Mouse (Mus musculus): ENCODE measurements at regions not wholly inside any gene's neighbourhood (a gene's known extent, or its start where the extent isn't known, plus 50 kb on each side); places are given as distances from the start of the nearest gene placed in this dataset.

DNA sequence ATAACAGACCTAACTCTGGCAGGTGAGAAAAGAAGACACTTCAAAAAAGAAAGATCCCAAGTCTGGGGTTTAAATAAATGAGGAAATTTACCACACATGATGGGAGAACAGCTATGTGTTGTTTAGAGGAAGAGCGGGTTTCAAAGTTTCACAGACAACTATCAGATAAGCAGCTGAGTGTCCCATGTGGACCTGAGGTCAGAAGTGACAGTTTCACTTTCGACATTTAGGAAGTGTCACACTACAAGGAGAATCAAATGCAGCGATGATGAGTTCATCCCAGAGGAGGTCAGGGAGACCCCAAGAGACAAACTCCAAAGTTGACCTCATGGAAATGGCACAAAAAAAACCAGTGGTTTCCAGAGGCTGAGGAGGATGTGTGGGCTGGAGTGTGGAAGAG lies 132.7 kb downstream of the Postn start:
- no peaks in the 10 kb centered on the region for H3K27me3 ChIP-seq (ENCODE audit: control insufficient read depth, insufficient read depth, low read length, poor library complexity, severe bottlenecking)
- no peak overlapping the region for H3K4me3 ChIP-seq (ENCODE audit: low read depth, low read length)
- H3K9me3 ChIP-seq (replicated peaks; ENCODE audit: control insufficient read depth, insufficient read depth, low read length, poor library complexity, severe bottlenecking): no peaks in the 10 kb centered on the region
- H3K36me3 ChIP-seq (ENCODE audit: control insufficient read depth, insufficient read depth, low read length, poor library complexity, severe bottlenecking): no peaks in the 10 kb centered on the region
- H3K4me1 ChIP-seq (ENCODE audit: control insufficient read depth, insufficient read depth, low read length): peaks cover 3% of the 10 kb centered on the region
- TF ChIP-seq CTCF (IDR thresholded peaks at IDR 0.05; ENCODE audit: low read depth, low read length) (no peak), POLR2A (IDR thresholded peaks at IDR 0.05; ENCODE audit: insufficient read depth, low read length) (no peak), EP300 (IDR thresholded peaks at IDR 0.05; ENCODE audit: insufficient read depth, low read depth, low read length) (no peak)
- no peak overlapping the region for H3K27ac ChIP-seq (ENCODE audit: insufficient read depth, low read length)
- H3K9ac ChIP-seq (ENCODE audit: low read depth, poor library complexity, severe bottlenecking): no peak overlapping the region

DNA sequence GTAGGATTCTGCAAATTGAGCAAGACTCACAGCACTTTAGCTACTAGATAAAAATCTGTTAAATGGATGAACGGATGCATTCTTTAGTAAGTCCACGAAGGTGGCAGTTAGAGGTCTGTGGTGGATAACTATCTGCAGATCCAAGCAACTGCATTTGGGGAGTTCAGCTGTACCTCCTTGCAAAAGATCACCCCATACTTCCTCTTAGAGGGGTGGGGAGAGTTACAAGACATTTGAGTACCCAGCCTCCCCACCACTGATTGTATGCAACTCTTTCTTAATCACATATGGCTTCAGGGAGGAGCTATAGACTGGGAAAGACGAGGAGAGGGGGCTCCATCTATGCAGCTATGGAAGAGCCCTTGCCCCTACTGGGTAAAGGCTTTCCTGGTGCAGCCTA lies 144.1 kb downstream of the Postn start:
- Histone ChIP-seq H3K4me3 (ENCODE audit: low read depth, low read length) (no peak overlapping the region), H3K4me1 (ENCODE audit: control insufficient read depth, insufficient read depth, low read length) (no peaks in the 10 kb centered on the region), H3K9me3 (replicated peaks; ENCODE audit: control insufficient read depth, insufficient read depth, low read length, poor library complexity, severe bottlenecking) (no peaks in the 10 kb centered on the region), H3K9ac (ENCODE audit: low read depth, poor library complexity, severe bottlenecking) (no peak overlapping the region), H3K27ac (ENCODE audit: insufficient read depth, low read length) (no peak overlapping the region), H3K36me3 (ENCODE audit: control insufficient read depth, insufficient read depth, low read length, poor library complexity, severe bottlenecking) (no peaks in the 10 kb centered on the region), H3K27me3 (ENCODE audit: control insufficient read depth, insufficient read depth, low read length, poor library complexity, severe bottlenecking) (no peaks in the 10 kb centered on the region)
- TF ChIP-seq POLR2A (IDR thresholded peaks at IDR 0.05; ENCODE audit: insufficient read depth, low read length) (no peak), EP300 (IDR thresholded peaks at IDR 0.05; ENCODE audit: insufficient read depth, low read depth, low read length) (no peak), CTCF (IDR thresholded peaks at IDR 0.05; ENCODE audit: low read depth, low read length) (no peak)

GRCm38 (mm10) chr3:54507575-54507974 lies 146.7 kb downstream of the Postn start:
- H3K4me3 ChIP-seq (ENCODE audit: low read depth, low read length): no peak overlapping the region
- H3K27me3 ChIP-seq (ENCODE audit: control insufficient read depth, insufficient read depth, low read length, poor library complexity, severe bottlenecking): no peaks in the 10 kb centered on the region
- no peaks in the 10 kb centered on the region for H3K36me3 ChIP-seq (ENCODE audit: control insufficient read depth, insufficient read depth, low read length, poor library complexity, severe bottlenecking)
- H3K9me3 ChIP-seq (replicated peaks; ENCODE audit: control insufficient read depth, insufficient read depth, low read length, poor library complexity, severe bottlenecking): no peaks in the 10 kb centered on the region
- H3K4me1 ChIP-seq (ENCODE audit: control insufficient read depth, insufficient read depth, low read length): no peaks in the 10 kb centered on the region
- no peak overlapping the region for H3K27ac ChIP-seq (ENCODE audit: insufficient read depth, low read length)
- no peak overlapping the region for H3K9ac ChIP-seq (ENCODE audit: low read depth, poor library complexity, severe bottlenecking)
- TF ChIP-seq POLR2A (IDR thresholded peaks at IDR 0.05; ENCODE audit: insufficient read depth, low read length) (no peak), EP300 (IDR thresholded peaks at IDR 0.05; ENCODE audit: insufficient read depth, low read depth, low read length) (no peak), CTCF (IDR thresholded peaks at IDR 0.05; ENCODE audit: low read depth, low read length) (no peak)

GRCm38 (mm10) chr3:54508906-54509305 lies 148.0 kb downstream of the Postn start:
- Histone ChIP-seq H3K4me1 (ENCODE audit: control insufficient read depth, insufficient read depth, low read length) (no peaks in the 10 kb centered on the region), H3K9ac (ENCODE audit: low read depth, poor library complexity, severe bottlenecking) (no peak overlapping the region), H3K9me3 (replicated peaks; ENCODE audit: control insufficient read depth, insufficient read depth, low read length, poor library complexity, severe bottlenecking) (no peaks in the 10 kb centered on the region), H3K36me3 (ENCODE audit: control insufficient read depth, insufficient read depth, low read length, poor library complexity, severe bottlenecking) (no peaks in the 10 kb centered on the region), H3K27me3 (ENCODE audit: control insufficient read depth, insufficient read depth, low read length, poor library complexity, severe bottlenecking) (no peaks in the 10 kb centered on the region), H3K27ac (ENCODE audit: insufficient read depth, low read length) (no peak overlapping the region), H3K4me3 (ENCODE audit: low read depth, low read length) (no peak overlapping the region)
- TF ChIP-seq CTCF (IDR thresholded peaks at IDR 0.05; ENCODE audit: low read depth, low read length) (no peak), POLR2A (IDR thresholded peaks at IDR 0.05; ENCODE audit: insufficient read depth, low read length) (no peak), EP300 (IDR thresholded peaks at IDR 0.05; ENCODE audit: insufficient read depth, low read depth, low read length) (no peak)

GRCm38 (mm10) chr3:54517251-54517650 lies 156.3 kb downstream of the Postn start:
- TF ChIP-seq POLR2A (IDR thresholded peaks at IDR 0.05; ENCODE audit: insufficient read depth, low read length) (no peak), CTCF (IDR thresholded peaks at IDR 0.05; ENCODE audit: low read depth, low read length) (no peak), EP300 (IDR thresholded peaks at IDR 0.05; ENCODE audit: insufficient read depth, low read depth, low read length) (no peak)
- no peaks in the 10 kb centered on the region for H3K36me3 ChIP-seq (ENCODE audit: control insufficient read depth, insufficient read depth, low read length, poor library complexity, severe bottlenecking)
- no peak overlapping the region for H3K4me3 ChIP-seq (ENCODE audit: low read depth, low read length)
- no peaks in the 10 kb centered on the region for H3K4me1 ChIP-seq (ENCODE audit: control insufficient read depth, insufficient read depth, low read length)
- H3K27ac ChIP-seq (ENCODE audit: insufficient read depth, low read length): no peak overlapping the region
- H3K27me3 ChIP-seq (ENCODE audit: control insufficient read depth, insufficient read depth, low read length, poor library complexity, severe bottlenecking): no peaks in the 10 kb centered on the region
- no peak overlapping the region for H3K9ac ChIP-seq (ENCODE audit: low read depth, poor library complexity, severe bottlenecking)
- no peaks in the 10 kb centered on the region for H3K9me3 ChIP-seq (replicated peaks; ENCODE audit: control insufficient read depth, insufficient read depth, low read length, poor library complexity, severe bottlenecking)

GRCm38 (mm10) chr3:54522716-54523115 lies 161.8 kb downstream of the Postn start:
- no peak overlapping the region for H3K4me3 ChIP-seq (ENCODE audit: low read depth, low read length)
- no peaks in the 10 kb centered on the region for H3K36me3 ChIP-seq (ENCODE audit: control insufficient read depth, insufficient read depth, low read length, poor library complexity, severe bottlenecking)
- no peak overlapping the region for H3K27ac ChIP-seq (ENCODE audit: insufficient read depth, low read length)
- H3K9ac ChIP-seq (ENCODE audit: low read depth, poor library complexity, severe bottlenecking): no peak overlapping the region
- no peaks in the 10 kb centered on the region for H3K27me3 ChIP-seq (ENCODE audit: control insufficient read depth, insufficient read depth, low read length, poor library complexity, severe bottlenecking)
- H3K4me1 ChIP-seq (ENCODE audit: control insufficient read depth, insufficient read depth, low read length): no peaks in the 10 kb centered on the region
- H3K9me3 ChIP-seq (replicated peaks; ENCODE audit: control insufficient read depth, insufficient read depth, low read length, poor library complexity, severe bottlenecking): 0 out of 2 replicates have a peak, but pooled peaks cover 4% of the 10 kb centered on the region
- no peak for TF ChIP-seq CTCF (IDR thresholded peaks at IDR 0.05; ENCODE audit: low read depth, low read length)
- TF ChIP-seq EP300 (IDR thresholded peaks at IDR 0.05; ENCODE audit: insufficient read depth, low read depth, low read length): no peak
- TF ChIP-seq POLR2A (IDR thresholded peaks at IDR 0.05; ENCODE audit: insufficient read depth, low read length): no peak
